Mouse (Mus musculus) midbrain, embryonic 15.5 days (tissue): ENCODE results near the gene Xpnpep1. TPM values are rescaled to one million over a fixed set of nuclear protein-coding genes. Genes with fewer than 3 reads are reported as not detected.

Experiments used
- ATAC-seq: fragments of 200-750 bp; cut with Nextera tagmentation; replicated peaks from 2 replicates; pipeline ENCODE4 v1.8.0; 2017; ENCODE audit warnings: moderate TSS enrichment
- H3K27ac ChIP-seq: fragments of 300-500 bp; sonication (generic); 2 replicates; pipeline ENCODE4 v1.5.1; 2015; ENCODE audit warnings: mild to moderate bottlenecking, inconsistent platforms
- H3K27me3 ChIP-seq: fragments of 300-500 bp; sonication (generic); replicated peaks from 2 replicates; pipeline ENCODE4 v1.6.1; 2015; ENCODE audit warnings: inconsistent platforms
- H3K36me3 ChIP-seq: fragments of 300-500 bp; sonication (generic); replicated peaks from 2 replicates; pipeline ENCODE4 v1.6.1; 2015; ENCODE audit warnings: inconsistent platforms
- H3K4me1 ChIP-seq: fragments of 300-500 bp; sonication (generic); 2 replicates; pipeline ENCODE4 v1.6.1; 2015; ENCODE audit warnings: inconsistent platforms
- H3K4me2 ChIP-seq: fragments of 300-500 bp; sonication (generic); 2 replicates; pipeline ENCODE4 v1.6.1; 2015; ENCODE audit warnings: inconsistent platforms, mild to moderate bottlenecking, moderate library complexity
- H3K4me3 ChIP-seq: fragments of 300-500 bp; sonication (generic); 2 replicates; pipeline ENCODE4 v1.5.1; 2015; ENCODE audit warnings: mild to moderate bottlenecking, inconsistent platforms
- H3K9ac ChIP-seq: fragments of 300-500 bp; sonication (generic); 2 replicates; pipeline ENCODE4 v1.6.1; 2015; ENCODE audit warnings: mild to moderate bottlenecking, inconsistent platforms
- H3K9me3 ChIP-seq: fragments of 300-500 bp; sonication (generic); 2 replicates; pipeline ENCODE4 v1.6.1; 2016; ENCODE audit warnings: inconsistent platforms
- WGBS: fragments of 180-500 bp; shearing (Covaris S2); methylation state at CpG from one replicate; pipeline ENCODE4 v1.1.7; 2015; ENCODE audit warnings: mixed read lengths; 5-methylcytosine and 5-hydroxymethylcytosine counted together
- polyA plus RNA-seq: library from polyadenylated mRNA; unstranded; fragments of >200 nt; fragmentation: Nextera tagmentation; extraction: Ambion mirVana; gene quantifications from 2 replicates; pipeline ENCODE4 v1.2.1, GENCODE M21; 2015

Xpnpep1 gene
- 124 and 125 TPM in 2 replicates for polyA plus RNA-seq

DNA sequence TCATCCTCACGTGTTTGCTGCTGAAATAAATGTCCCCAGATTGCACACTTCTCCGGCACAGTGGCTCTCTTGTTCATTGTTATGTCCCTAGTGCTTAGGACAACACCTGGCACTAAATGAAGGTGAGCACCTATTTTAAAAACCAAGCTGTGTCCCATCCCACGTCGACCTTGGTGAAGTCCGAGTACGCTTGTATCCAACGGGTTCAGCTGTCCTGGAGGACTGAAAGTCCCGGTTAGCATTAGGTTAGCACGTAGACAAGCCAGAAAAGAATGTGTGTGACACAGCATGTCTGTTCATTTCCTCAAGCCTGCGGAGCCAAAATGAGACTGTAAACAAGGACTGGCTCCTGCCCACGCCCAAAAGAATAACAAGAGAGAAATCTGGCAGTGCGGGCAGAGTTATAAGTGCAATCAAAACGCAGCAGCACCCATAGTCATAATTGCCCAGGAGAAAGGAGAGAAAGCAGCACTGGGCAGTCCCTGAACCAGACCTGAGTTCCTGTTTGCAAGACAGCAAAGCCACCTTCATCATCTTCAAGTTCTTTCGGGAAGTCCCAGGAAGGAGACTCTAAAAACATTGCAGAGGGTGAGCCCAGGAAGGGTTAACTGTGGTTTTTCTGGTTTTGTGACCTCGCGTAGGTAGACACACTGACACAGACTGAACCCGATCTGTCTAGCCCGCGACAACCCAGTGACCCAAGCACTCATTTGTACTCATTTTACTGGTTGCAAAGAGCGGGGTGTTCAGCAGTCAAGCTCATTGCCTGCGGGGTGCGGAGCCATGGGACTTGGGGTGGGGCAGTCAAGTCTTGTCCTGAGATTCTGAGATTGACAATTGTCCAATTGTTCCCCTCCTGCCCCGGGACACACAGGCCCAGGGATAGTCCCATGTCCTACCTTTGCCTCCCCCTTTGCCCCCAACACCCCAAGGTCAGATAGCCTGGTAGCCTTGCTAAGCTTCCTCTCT is at the start of gene Xpnpep1:
Xpnpep1 (minus strand) TSS at position 51 of the 969 bp plus-strand sequence.
- no peak for ATAC-seq
- H3K4me2 ChIP-seq = peak within 1 kb of the TSS; percentile 64
- no peaks in the 10 kb centered on the region for H3K36me3 ChIP-seq
- 0 out of 2 replicates have a peak within 1 kb of the TSS, but pooled peaks have one; percentile 93 for H3K9ac ChIP-seq
- WGBS = 88% methylated on average over 23 of the region's 23 CpGs
- H3K4me3 ChIP-seq = peak within 1 kb of the TSS; percentile 82
- H3K9me3 ChIP-seq = no peaks in the 10 kb centered on the region
- H3K27me3 ChIP-seq = no peaks in the 10 kb centered on the region
- peaks cover 12% of the 10 kb centered on the region for H3K4me1 ChIP-seq
- peak within 1 kb of the TSS; percentile 86 for H3K27ac ChIP-seq

DNA sequence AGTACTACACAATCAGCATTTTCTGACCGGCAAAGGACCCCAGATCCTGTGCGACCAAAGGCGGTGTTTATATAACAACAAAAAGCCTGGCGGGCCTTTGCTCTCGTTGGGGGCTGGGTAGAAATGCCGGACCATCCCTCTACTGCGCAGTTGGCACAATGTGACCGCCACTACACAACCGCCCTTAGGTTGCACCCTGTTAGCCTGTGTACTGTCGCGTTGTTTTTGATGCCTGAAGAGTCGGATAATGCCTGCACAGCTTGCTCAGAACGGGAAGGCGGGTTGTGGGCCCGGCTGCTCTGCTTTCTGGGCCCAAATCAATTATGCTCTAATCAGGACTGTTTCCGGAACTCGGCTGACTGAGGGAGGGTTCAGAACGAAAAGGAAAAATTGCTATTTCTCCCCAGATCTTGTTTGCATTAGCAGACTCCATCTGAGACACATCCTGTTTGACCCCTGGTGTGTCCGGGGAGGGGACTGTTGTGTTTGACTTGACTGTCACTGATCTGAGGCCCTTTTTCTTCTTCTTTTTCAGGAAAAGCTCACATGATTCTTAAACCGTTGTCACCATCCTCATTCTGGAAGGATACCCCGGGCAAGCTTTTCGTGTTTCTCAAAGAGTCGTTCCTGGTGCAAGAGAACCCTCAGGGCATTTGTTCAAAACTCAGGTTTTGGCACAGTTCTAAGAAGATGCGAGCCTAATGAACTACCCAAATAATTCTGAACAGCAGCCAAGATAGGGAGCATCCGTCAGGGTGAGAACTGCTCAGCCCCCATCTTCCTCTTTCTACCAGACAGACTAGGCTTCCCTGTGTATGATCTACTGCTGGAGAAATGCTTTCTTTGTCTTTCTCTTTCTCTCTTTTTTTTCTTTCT is 47.5 kb upstream of the Xpnpep1 start:
- Histone ChIP-seq H3K9ac (no peak overlapping the region), H3K4me1 (peaks cover 12% of the 10 kb centered on the region; the same call in 1 of the 2 replicates), H3K4me2 (0 out of 2 replicates have a peak overlapping the region, but pooled peaks have one; percentile 22), H3K36me3 (no peaks in the 10 kb centered on the region), H3K27me3 (no peaks in the 10 kb centered on the region), H3K4me3 (no peak overlapping the region), H3K27ac (peak overlapping the region; percentile 43; the same call in 1 of the 2 replicates), H3K9me3 (no peaks in the 10 kb centered on the region)
- ATAC-seq = peak; percentile 72; the same call in 1 of the 2 replicates
- WGBS = 32% methylated on average over 25 of the region's 25 CpGs

DNA sequence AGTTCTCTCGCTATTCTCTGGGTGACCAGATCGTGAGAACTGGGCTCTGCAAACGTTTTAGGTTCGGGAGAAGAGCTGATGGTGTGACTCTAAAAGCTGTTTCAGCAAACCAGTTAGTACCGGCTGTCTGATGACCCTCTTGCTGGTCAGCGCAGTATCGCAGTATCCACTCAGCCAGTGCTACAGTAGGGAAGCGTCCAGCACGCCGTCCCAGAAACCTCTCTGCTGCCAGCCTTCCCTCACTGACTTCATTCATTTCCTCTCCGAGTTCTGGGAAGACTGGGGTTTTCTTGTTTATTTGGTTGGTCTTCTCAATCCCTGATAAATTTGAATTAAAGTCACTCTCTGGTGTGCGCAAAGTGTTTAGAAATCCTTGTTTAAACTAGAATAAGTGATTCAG is 46.8 kb upstream of the Xpnpep1 start:
- no peaks in the 10 kb centered on the region for H3K36me3 ChIP-seq
- H3K4me1 ChIP-seq = peaks cover 12% of the 10 kb centered on the region; the same call in 1 of the 2 replicates
- no peaks in the 10 kb centered on the region for H3K27me3 ChIP-seq
- no peaks in the 10 kb centered on the region for H3K9me3 ChIP-seq
- H3K9ac ChIP-seq = no peak overlapping the region
- 65% methylated on average over 12 of the region's 12 CpGs for WGBS
- no peak overlapping the region for H3K4me3 ChIP-seq
- no peak overlapping the region for H3K27ac ChIP-seq
- ATAC-seq = no peak
- H3K4me2 ChIP-seq = no peak overlapping the region

DNA sequence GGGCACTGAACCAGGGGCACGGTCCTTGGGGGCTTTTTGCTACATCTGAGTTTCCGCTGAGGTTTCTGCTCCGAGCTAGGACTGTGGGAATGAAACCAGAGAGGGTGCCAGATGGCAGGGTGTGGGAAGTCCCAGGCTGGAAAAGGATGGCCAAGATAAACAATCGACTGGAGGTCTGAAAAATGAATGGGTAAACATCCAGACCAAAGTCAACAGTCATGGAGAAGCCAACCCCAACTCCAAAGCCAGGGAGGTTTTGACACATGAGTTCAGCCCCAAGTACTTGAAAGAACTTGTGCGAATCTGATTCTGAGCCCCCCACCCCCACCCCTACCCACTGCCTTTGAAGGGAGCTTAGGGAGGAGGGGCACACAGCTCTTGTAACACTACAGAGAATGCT is 44.7 kb upstream of the Xpnpep1 start:
- no peaks in the 10 kb centered on the region for H3K27me3 ChIP-seq
- H3K27ac ChIP-seq = no peak overlapping the region
- 66% methylated on average over 5 of the region's 5 CpGs for WGBS
- H3K9ac ChIP-seq = no peak overlapping the region
- ATAC-seq = no peak
- no peaks in the 10 kb centered on the region for H3K36me3 ChIP-seq
- H3K4me3 ChIP-seq = no peak overlapping the region
- no peak overlapping the region for H3K4me2 ChIP-seq
- H3K9me3 ChIP-seq = no peaks in the 10 kb centered on the region
- H3K4me1 ChIP-seq = peaks cover 5% of the 10 kb centered on the region; the same call in 1 of the 2 replicates

DNA sequence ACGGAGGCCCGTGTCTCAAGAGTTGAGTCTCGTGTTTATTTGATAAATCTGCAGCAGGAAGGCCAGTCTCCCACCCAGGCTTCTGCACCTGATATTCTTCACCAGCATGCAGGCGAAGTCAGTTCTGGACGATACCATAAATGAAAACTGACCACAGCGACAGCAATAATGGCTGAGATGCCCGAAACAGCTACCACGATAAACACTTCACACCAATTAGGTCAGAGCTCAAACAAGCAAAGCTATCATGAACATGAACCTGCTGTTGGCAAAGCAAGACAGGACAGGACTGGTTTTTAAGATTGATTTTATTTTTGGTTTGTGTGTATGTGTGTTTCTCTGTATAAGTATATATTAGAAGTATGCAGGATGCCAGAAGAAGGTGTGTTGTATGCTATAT is 42.8 kb upstream of the Xpnpep1 start:
- Histone ChIP-seq H3K36me3 (no peaks in the 10 kb centered on the region), H3K4me3 (no peak overlapping the region), H3K9ac (no peak overlapping the region), H3K27ac (no peak overlapping the region), H3K27me3 (no peaks in the 10 kb centered on the region), H3K4me2 (no peak overlapping the region), H3K4me1 (peaks cover 3% of the 10 kb centered on the region; the same call in 1 of the 2 replicates), H3K9me3 (no peaks in the 10 kb centered on the region)
- no peak for ATAC-seq
- 93% methylated on average over 8 of the region's 8 CpGs for WGBS

DNA sequence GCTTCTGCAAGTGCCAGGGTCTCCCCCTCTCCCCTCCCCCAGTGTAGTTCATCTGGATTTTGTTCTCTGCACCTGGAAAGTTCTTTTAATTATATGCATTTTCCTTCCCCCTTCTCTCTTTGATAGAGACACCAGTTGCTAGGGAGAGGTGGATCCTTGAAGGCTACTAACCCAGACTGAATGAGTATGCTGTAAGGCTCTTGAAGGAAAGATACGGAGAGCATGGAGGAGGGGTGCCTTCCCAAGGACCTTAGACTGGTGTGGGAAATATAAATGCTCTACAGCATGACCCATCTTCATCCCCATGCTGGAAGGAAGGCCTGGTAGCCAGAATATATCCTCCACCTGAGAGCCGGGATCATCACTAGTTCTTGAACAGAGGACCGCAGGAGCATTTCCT is 41.3 kb upstream of the Xpnpep1 start:
- H3K27ac ChIP-seq = no peak overlapping the region
- no peaks in the 10 kb centered on the region for H3K27me3 ChIP-seq
- H3K36me3 ChIP-seq = no peaks in the 10 kb centered on the region
- H3K4me2 ChIP-seq = no peak overlapping the region
- H3K4me3 ChIP-seq = no peak overlapping the region
- no peaks in the 10 kb centered on the region for H3K9me3 ChIP-seq
- no peak for ATAC-seq
- no peak overlapping the region for H3K9ac ChIP-seq
- H3K4me1 ChIP-seq = no peaks in the 10 kb centered on the region
- 83% methylated on average over 3 of the region's 3 CpGs for WGBS

DNA sequence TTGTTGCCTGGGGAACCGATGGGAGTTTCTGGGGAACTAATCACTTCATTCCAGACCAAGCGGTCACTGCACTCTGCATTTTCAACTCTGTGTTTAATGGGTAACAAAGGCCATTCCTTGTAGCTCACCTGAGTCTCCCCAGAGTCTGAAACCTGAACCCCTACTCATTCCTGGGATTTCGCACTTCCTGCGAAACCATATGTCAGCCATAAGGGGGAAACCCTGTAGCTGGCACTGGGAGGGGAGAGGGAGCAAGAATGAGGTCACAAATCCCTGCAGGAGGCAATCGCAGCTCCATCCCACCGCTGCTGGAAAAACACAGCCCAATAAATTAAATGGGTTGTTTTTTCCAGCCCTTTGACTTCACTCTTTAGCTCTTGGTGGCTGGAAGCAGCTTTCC is 40.9 kb upstream of the Xpnpep1 start:
- 42% methylated on average over 6 of the region's 6 CpGs for WGBS

DNA sequence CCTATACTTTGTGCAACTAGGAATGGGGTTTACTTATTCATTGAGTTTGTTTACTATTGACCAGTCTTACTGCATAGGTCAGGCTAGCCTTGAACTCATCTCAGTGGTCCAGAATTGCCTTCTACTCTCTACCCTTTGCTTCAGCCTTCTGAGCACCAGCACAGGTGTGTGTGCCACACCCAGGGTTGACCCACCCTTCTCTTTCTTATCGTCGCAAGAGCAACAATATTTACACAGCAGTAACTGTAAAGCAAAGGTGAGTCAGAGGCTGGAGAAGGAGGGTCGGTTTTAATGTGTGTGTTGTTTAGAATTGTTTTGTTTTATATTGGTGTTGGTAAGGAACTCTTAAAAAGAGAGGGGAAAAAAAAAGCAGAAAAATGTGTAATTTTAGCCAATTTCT is 40.5 kb upstream of the Xpnpep1 start:
- 83% methylated on average over 3 of the region's 3 CpGs for WGBS
- Histone ChIP-seq H3K4me3 (no peak overlapping the region), H3K27ac (no peak overlapping the region), H3K9ac (no peak overlapping the region), H3K27me3 (no peaks in the 10 kb centered on the region), H3K36me3 (no peaks in the 10 kb centered on the region), H3K9me3 (no peaks in the 10 kb centered on the region), H3K4me1 (no peaks in the 10 kb centered on the region), H3K4me2 (no peak overlapping the region)
- no peak for ATAC-seq

More for the DNA sequence above, 40.9 kb upstream of the Xpnpep1 start:
- no peak overlapping the region for H3K4me3 ChIP-seq
- no peak for ATAC-seq
- H3K9me3 ChIP-seq = no peaks in the 10 kb centered on the region
- H3K9ac ChIP-seq = no peak overlapping the region
- no peaks in the 10 kb centered on the region for H3K4me1 ChIP-seq
- H3K36me3 ChIP-seq = no peaks in the 10 kb centered on the region
- H3K27me3 ChIP-seq = no peaks in the 10 kb centered on the region
- H3K27ac ChIP-seq = no peak overlapping the region
- H3K4me2 ChIP-seq = no peak overlapping the region

DNA sequence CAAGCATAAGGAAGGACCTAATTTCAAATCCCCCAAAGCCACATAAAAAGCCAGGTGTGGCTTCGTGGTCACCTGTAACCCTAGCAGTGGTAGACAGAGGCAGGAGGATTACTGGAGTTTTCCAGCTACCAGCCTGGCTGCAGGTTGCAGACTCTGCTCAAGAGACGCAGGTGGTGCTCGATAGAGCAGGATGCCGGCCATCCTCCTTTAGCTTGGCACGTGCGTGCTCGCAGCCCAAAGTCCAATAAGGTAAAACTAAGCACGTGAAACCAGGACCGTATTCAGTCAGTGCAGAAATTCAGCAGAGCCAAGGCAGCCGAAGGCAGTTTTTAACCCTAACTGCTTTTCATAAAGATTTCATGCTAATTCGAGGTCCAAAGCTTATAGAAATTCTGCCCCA is 40.0 kb upstream of the Xpnpep1 start:
- Histone ChIP-seq H3K9me3 (no peaks in the 10 kb centered on the region), H3K4me1 (no peaks in the 10 kb centered on the region), H3K9ac (no peak overlapping the region), H3K36me3 (no peaks in the 10 kb centered on the region), H3K4me3 (no peak overlapping the region), H3K4me2 (no peak overlapping the region), H3K27me3 (no peaks in the 10 kb centered on the region), H3K27ac (no peak overlapping the region)
- 91% methylated on average over 11 of the region's 11 CpGs for WGBS
- no peak for ATAC-seq

DNA sequence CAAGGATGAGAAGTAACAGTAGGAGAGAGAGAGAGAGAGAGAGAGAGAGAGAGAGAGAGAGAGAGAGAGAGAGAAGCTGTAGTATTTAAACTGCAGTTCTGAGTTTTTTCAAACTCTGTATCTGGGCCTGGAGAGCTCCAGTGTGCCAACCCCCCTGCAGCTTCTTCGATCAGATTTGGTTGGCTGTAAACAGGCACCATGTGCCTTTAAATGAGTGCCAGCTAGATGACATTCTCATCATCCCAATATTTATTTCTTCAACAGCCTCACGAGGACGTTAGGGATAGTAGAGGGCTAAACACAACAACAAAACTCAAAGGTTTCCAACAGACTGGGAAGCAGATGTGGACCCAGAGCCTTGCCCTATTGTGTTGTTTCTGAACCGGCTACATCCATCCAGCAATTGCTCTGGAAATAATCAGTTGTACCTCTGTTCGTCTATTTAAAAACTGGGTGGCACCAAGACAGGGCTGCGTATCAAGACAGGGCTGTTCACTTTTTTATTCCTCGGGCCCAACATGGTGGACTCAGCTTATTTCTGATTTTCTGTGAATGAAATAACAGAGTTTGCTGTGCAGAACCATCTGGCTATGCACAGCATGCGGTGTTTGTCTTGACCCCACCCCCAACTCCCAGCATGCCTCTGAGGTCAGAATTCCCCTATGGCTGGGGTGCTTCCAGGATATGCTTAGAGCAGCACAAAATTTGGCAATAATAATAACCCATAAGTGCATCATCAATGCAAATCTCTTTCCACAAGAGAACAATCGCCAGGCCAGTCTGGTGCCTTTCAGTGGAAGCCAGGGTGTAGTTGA is 38.5 kb upstream of the Xpnpep1 start:
- Histone ChIP-seq H3K4me1 (no peaks in the 10 kb centered on the region), H3K27me3 (no peaks in the 10 kb centered on the region), H3K9ac (no peak overlapping the region), H3K27ac (no peak overlapping the region), H3K4me2 (no peak overlapping the region), H3K36me3 (no peaks in the 10 kb centered on the region), H3K9me3 (no peaks in the 10 kb centered on the region), H3K4me3 (no peak overlapping the region)
- 82% methylated on average over 9 of the region's 9 CpGs for WGBS
- no peak for ATAC-seq

DNA sequence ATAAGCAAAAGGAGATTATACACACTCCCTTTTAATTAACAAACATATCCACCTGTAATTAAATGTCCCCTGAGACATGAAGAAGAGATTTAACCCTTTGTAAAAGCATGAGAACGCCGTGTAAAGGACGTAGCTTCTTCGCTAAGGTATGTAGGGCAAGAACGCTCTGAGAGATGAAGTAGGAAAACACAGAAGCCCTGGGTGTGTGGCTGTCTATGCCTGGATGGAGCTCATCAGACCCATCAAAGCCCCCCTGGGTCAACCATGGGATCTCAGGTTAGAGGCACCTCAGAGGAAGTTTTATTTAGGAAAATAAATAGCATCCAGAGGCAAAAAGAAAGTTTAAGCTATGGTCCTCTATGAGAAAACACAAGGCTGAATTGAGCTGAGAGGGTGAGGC is 37.3 kb upstream of the Xpnpep1 start:
- 85% methylated on average over 5 of the region's 5 CpGs for WGBS
- no peak for ATAC-seq

More for the DNA sequence above, 37.3 kb upstream of the Xpnpep1 start:
- Histone ChIP-seq H3K4me2 (no peak overlapping the region), H3K27ac (no peak overlapping the region), H3K4me3 (no peak overlapping the region), H3K9me3 (no peaks in the 10 kb centered on the region), H3K36me3 (no peaks in the 10 kb centered on the region), H3K4me1 (no peaks in the 10 kb centered on the region), H3K27me3 (no peaks in the 10 kb centered on the region), H3K9ac (no peak overlapping the region)
